Mouse (Mus musculus): ENCODE measurements around the gene Fbxw9.

DNA sequence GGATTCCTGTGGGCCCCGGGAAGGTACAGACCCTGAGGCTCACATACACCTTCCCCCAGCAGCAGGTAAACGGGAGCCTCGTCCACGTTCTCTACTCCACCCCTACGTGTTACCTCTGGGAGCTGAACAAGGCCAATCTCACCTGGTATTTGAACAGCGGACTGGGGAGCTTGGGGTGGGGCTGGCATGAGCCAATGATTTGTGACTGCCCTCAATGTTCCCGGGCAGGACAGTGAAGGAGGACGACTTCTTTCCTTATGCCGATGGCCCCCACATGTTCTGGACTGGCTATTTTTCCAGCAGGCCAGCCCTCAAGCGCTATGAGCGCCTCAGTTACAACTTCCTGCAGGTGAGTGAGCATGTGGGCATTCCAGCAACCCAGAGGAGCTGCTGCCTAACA, 31.0 kb downstream of the Fbxw9 start:
- TF ChIP-seq CTCF (IDR thresholded peaks at IDR 0.05; ENCODE audit: low read depth, low read length): no peak
- TF ChIP-seq TAL1 (conservative IDR thresholded peaks at IDR 0.05; ENCODE audit: low read depth, low read length): no peak
- no peak for TF ChIP-seq GATA2 (IDR thresholded peaks at IDR 0.05; ENCODE audit: borderline replicate concordance, low read depth, low read length)
- no peak for TF ChIP-seq GATA1 (IDR thresholded peaks at IDR 0.05; ENCODE audit: borderline replicate concordance, low read length)

All from G1E (cell line).